Mouse (Mus musculus) limb, embryonic 13.5 days (tissue): ENCODE data around the gene Hmces. TPM values are rescaled to one million over a fixed set of nuclear protein-coding genes. Genes with fewer than 3 reads are reported as not detected.
"Not testable (repeated sequence)": the region's sequence is repeated elsewhere in the genome, so short reads cannot be mapped to it uniquely, and the experiment has no call there.

Source experiments
- ATAC-seq: fragments of 200-750 bp; cut with Nextera tagmentation; 2 replicates; pipeline ENCODE4 v1.8.0; 2017; ENCODE audit warnings: low read depth, moderate number of reproducible peaks, moderate TSS enrichment; ENCODE audit not compliant: low FRiP score
- H3K27ac ChIP-seq: fragments of 300-500 bp; sonication (generic); 2 replicates; pipeline ENCODE4 v1.5.1; 2015; ENCODE audit warnings: inconsistent platforms, mild to moderate bottlenecking, moderate library complexity
- H3K27me3 ChIP-seq: fragments of 300-500 bp; sonication (generic); 2 replicates; pipeline ENCODE4 v1.6.1; 2015; ENCODE audit warnings: mild to moderate bottlenecking, inconsistent platforms
- H3K36me3 ChIP-seq: fragments of 300-500 bp; sonication (generic); 2 replicates; pipeline ENCODE4 v1.6.1; 2015; ENCODE audit warnings: inconsistent platforms, mild to moderate bottlenecking, moderate library complexity
- H3K4me1 ChIP-seq: fragments of 300-500 bp; sonication (generic); 2 replicates; pipeline ENCODE4 v1.6.1; 2015; ENCODE audit warnings: inconsistent platforms
- H3K4me2 ChIP-seq: fragments of 300-500 bp; sonication (generic); replicated peaks from 2 replicates; pipeline ENCODE4 v1.6.1; 2015; ENCODE audit warnings: inconsistent platforms, mild to moderate bottlenecking, moderate library complexity
- H3K4me3 ChIP-seq: fragments of 300-500 bp; sonication (generic); 2 replicates; pipeline ENCODE4 v1.5.1; 2015; ENCODE audit warnings: moderate library complexity, mild to moderate bottlenecking, inconsistent platforms
- H3K9ac ChIP-seq: fragments of 300-500 bp; sonication (generic); 2 replicates; pipeline ENCODE4 v1.6.1; 2015; ENCODE audit warnings: mild to moderate bottlenecking, inconsistent platforms
- H3K9me3 ChIP-seq: fragments of 300-500 bp; sonication (generic); 2 replicates; pipeline ENCODE4 v1.6.1; 2016; ENCODE audit warnings: inconsistent platforms
- WGBS: fragments of 180-500 bp; shearing (Covaris S2); methylation state at CpG from one replicate; pipeline ENCODE4 v1.1.7; 2015; 5-methylcytosine and 5-hydroxymethylcytosine counted together
- polyA plus RNA-seq: library from polyadenylated mRNA; unstranded; fragments of >200 nt; fragmentation: Nextera tagmentation; extraction: Ambion mirVana; gene quantifications from 2 replicates; pipeline ENCODE4 v1.2.1, GENCODE M21; 2015

The Hmces gene
- polyA plus RNA-seq, 1 experiment from 2014 or later = 69.0 TPM

- H3K9me3 ChIP-seq = no peaks in the 10 kb centered on the region
- no peak overlapping the region for H3K4me3 ChIP-seq
- H3K4me2 ChIP-seq = no peak overlapping the region
- peaks cover 89% of the 10 kb centered on the region for H3K36me3 ChIP-seq
- no peaks in the 10 kb centered on the region for H3K4me1 ChIP-seq
- WGBS = 94% methylated on average over 4 of the region's 4 CpGs
- H3K27me3 ChIP-seq = no peaks in the 10 kb centered on the region
- no peak overlapping the region for H3K9ac ChIP-seq
- ATAC-seq = no peak
- no peak overlapping the region for H3K27ac ChIP-seq
These were observed 7.5 kb downstream of the Hmces start for GRCm38 (mm10) chr6:87921201-87921600.

- no peaks in the 10 kb centered on the region for H3K9me3 ChIP-seq
- no peaks in the 10 kb centered on the region for H3K4me1 ChIP-seq
- ATAC-seq = no peak
- no peak overlapping the region for H3K4me3 ChIP-seq
- H3K27me3 ChIP-seq = no peaks in the 10 kb centered on the region
- no peak overlapping the region for H3K4me2 ChIP-seq
- no peak overlapping the region for H3K9ac ChIP-seq
- no peak overlapping the region for H3K27ac ChIP-seq
- H3K36me3 ChIP-seq = peaks cover 79% of the 10 kb centered on the region
- WGBS = 90% methylated on average over 1 of the region's 1 CpGs
These were observed 9.9 kb downstream of the Hmces start for GRCm38 (mm10) chr6:87923624-87924023.

DNA sequence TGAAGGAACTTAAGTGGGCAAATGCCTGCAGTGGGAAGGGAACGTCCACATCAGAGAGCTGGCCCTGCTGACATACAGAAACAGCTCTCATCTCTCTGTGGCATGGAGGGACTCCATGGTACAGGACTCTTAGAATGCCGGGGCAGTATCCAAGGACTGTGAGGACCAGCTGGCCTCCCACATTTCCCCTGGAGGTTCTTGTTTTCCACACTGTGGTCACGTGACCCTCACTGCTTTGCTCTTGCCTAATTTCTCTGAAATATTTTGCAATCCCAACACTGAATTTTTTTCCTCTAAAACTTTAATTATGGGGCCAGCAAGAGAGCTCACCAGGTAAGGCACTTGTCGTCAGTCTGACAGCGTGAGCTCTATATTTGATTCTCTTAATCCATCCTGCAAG lies 21.3 kb downstream of the Hmces start:
- Histone ChIP-seq H3K4me1 (peaks cover 2% of the 10 kb centered on the region; the same call in 1 of the 2 replicates), H3K36me3 (peaks cover 67% of the 10 kb centered on the region)
- 82% methylated on average over 5 of the region's 5 CpGs for WGBS

GRCm38 (mm10) chr6:87937178-87937788 lies 23.5 kb downstream of the Hmces start:
- Histone ChIP-seq H3K9ac (no peak overlapping the region), H3K27ac (no peak overlapping the region), H3K27me3 (no peaks in the 10 kb centered on the region), H3K4me2 (no peak overlapping the region), H3K9me3 (no peaks in the 10 kb centered on the region), H3K36me3 (peaks cover 52% of the 10 kb centered on the region), H3K4me1 (peaks cover 2% of the 10 kb centered on the region; the same call in 1 of the 2 replicates), H3K4me3 (no peak overlapping the region)
- ATAC-seq = peak; percentile 92
- WGBS = 40% methylated on average over 19 of the region's 19 CpGs

More for the DNA sequence above, 21.3 kb downstream of the Hmces start:
- no peak overlapping the region for H3K9ac ChIP-seq
- no peak overlapping the region for H3K4me2 ChIP-seq
- H3K4me3 ChIP-seq = no peak overlapping the region
- ATAC-seq = no peak
- no peak overlapping the region for H3K27ac ChIP-seq
- no peaks in the 10 kb centered on the region for H3K9me3 ChIP-seq
- no peaks in the 10 kb centered on the region for H3K27me3 ChIP-seq

GRCm38 (mm10) chr6:87938941-87939340 lies 25.2 kb downstream of the Hmces start:
- no peak overlapping the region for H3K4me3 ChIP-seq
- ATAC-seq = no peak
- no peak overlapping the region for H3K9ac ChIP-seq
- peaks cover 36% of the 10 kb centered on the region for H3K36me3 ChIP-seq
- H3K9me3 ChIP-seq = no peaks in the 10 kb centered on the region
- H3K27ac ChIP-seq = no peak overlapping the region
- H3K4me1 ChIP-seq = peaks cover 2% of the 10 kb centered on the region; the same call in 1 of the 2 replicates
- WGBS = 90% methylated on average over 3 of the region's 3 CpGs
- no peaks in the 10 kb centered on the region for H3K27me3 ChIP-seq
- H3K4me2 ChIP-seq = no peak overlapping the region

- Histone ChIP-seq H3K27me3 (no peaks in the 10 kb centered on the region), H3K4me2 (no peak overlapping the region), H3K4me1 (peaks cover 2% of the 10 kb centered on the region; the same call in 1 of the 2 replicates), H3K9me3 (no peaks in the 10 kb centered on the region), H3K27ac (no peak overlapping the region), H3K4me3 (no peak overlapping the region), H3K9ac (no peak overlapping the region), H3K36me3 (0 out of 2 replicates have a peak, but pooled peaks cover 6% of the 10 kb centered on the region)
- no peak for ATAC-seq
- WGBS = 86% methylated on average over 7 of the region's 7 CpGs
These were observed 28.4 kb downstream of the Hmces start for GRCm38 (mm10) chr6:87942179-87942578.

- ATAC-seq, H3K4me2 ChIP-seq, H3K27me3 ChIP-seq, H3K4me1 ChIP-seq, H3K36me3 ChIP-seq, H3K27ac ChIP-seq, H3K4me3 ChIP-seq, H3K9ac ChIP-seq: not testable (repeated sequence)
- 62% methylated on average over 4 of the region's 4 CpGs for WGBS
- H3K9me3 ChIP-seq = peaks cover 13% of the 10 kb centered on the region
These were observed 48.7 kb downstream of the Hmces start for GRCm38 (mm10) chr6:87962457-87962856.

DNA sequence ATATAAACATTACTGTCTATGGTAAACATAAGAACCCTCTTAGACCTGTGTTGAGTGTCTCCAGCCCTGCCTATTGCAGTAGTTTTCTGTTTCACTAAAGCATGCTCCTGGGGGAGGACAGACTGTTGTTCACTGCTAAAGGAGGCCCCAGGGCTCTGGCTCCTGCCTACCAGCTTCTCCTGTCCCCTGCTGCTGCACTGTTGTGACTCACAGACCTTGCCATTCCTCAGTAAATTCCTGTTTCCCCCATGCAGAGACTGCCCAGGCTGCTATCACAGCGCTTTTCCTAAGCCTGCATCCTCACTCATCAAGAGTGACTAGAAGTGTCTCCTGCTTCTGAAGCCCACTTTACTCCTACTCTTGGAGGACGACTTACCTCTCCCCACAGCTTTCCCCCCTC lies 56.3 kb downstream of the Hmces start:
- 27% methylated on average over 2 of the region's 2 CpGs for WGBS

DNA sequence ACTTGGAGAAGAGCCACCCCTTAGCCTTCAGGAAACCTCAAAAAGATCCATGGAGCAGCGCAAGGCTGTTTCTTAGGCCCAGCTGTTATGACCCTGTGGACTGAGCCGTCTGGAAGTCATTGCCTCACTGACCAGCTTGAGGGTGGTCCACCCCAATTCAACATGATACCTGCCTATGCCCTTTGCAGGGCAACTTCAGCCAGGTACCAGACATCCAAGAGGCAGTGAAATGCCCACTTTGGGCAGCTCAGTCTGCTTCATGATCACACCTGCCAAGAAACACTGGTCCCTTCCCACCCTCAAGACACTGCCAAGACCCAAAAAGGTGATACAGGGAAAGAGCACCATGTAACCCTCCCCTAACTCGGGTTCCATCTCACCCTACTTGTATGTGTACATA lies 66.0 kb downstream of the Hmces start:
- H3K27me3 ChIP-seq = no peaks in the 10 kb centered on the region
- 58% methylated on average over 3 of the region's 3 CpGs for WGBS
- H3K9me3 ChIP-seq = no peaks in the 10 kb centered on the region
- H3K4me3 ChIP-seq = peak overlapping the region; percentile 98
- H3K27ac ChIP-seq = peak overlapping the region; percentile 11; the same call in 1 of the 2 replicates
- no peak overlapping the region for H3K9ac ChIP-seq
- H3K4me1 ChIP-seq = peaks cover 20% of the 10 kb centered on the region
- peaks cover 13% of the 10 kb centered on the region for H3K36me3 ChIP-seq
- H3K4me2 ChIP-seq = peak overlapping the region; percentile 80
- ATAC-seq = no peak

More for the DNA sequence above, 56.3 kb downstream of the Hmces start:
- no peak for ATAC-seq
- Histone ChIP-seq H3K36me3 (no peaks in the 10 kb centered on the region), H3K27me3 (no peaks in the 10 kb centered on the region), H3K9ac (no peak overlapping the region), H3K9me3 (no peaks in the 10 kb centered on the region), H3K4me1 (no peaks in the 10 kb centered on the region), H3K27ac (no peak overlapping the region), H3K4me2 (no peak overlapping the region), H3K4me3 (no peak overlapping the region)

DNA sequence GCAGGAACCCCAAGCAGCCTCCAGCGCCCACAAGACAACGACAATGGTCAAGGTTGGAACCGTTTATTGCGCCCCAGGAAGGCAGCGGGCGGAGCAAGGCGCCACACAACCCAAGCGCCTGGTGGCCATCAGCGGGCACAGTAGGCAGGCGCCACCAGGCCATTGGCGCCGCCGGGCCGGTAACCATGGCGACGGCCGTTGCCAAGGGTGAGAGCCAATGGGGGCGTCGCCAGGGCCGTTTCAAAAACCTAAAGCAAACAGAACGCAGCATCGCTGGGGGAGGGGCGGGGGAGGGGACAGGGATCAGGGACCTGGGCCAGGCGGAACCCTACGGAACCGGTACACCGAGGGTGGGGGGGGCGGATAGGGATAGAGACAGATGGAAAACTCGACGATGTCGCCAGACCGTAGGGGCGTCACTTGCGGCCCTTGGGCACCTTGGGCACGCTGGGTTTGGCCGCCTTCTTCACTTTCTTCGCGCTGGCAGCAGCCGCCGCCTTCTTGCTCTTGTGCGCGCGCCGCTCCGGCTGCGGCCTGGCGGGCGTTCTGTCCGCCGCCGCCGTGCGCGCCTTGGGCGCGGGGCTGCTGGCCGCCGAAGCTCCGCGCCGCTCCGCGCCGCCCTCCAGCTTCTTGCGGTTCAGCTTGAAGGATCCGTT lies 66.8 kb downstream of the Hmces start:
- Histone ChIP-seq H3K27ac (peak overlapping the region; percentile 94), H3K36me3 (peaks cover 18% of the 10 kb centered on the region), H3K4me2 (peak overlapping the region; percentile 80), H3K4me3 (peak overlapping the region; percentile 98), H3K27me3 (no peaks in the 10 kb centered on the region), H3K4me1 (peaks cover 20% of the 10 kb centered on the region), H3K9ac (peak overlapping the region; percentile 97), H3K9me3 (no peaks in the 10 kb centered on the region)
- ATAC-seq = peak; percentile 74
- WGBS = under 1% methylated on average over 65 of the region's 66 CpGs

DNA sequence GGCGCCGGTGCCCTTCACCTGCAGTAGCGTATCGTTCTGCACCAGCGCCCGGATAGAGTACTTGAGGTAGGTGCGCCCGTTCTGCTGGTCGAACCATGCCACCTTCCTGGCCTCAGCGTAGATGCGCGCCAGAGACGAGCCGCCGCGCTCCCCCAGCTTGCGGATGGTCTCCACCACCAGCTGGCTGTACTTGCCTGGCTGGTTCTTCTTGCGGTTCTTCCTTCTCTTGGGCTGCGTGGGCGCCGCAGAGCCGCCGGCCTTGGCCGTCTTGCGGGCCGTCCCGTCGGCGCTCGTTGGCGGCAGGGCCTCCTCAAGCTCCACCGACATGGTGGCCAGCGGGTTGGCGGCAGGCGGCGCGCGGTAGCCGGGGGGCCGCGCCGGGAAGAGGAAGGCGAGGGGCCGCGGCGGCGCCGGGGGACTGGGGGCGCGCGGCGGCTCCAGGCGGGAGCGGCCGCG lies 67.3 kb downstream of the Hmces start:
- Histone ChIP-seq H3K36me3 (peaks cover 22% of the 10 kb centered on the region), H3K27ac (peak overlapping the region; percentile 94), H3K4me3 (peak overlapping the region; percentile 98), H3K9me3 (no peaks in the 10 kb centered on the region), H3K9ac (peak overlapping the region; percentile 97), H3K4me2 (peak overlapping the region; percentile 80), H3K4me1 (peaks cover 20% of the 10 kb centered on the region), H3K27me3 (no peaks in the 10 kb centered on the region)
- 0% methylated on average over 33 of the region's 56 CpGs for WGBS
- peak; percentile 34 for ATAC-seq

DNA sequence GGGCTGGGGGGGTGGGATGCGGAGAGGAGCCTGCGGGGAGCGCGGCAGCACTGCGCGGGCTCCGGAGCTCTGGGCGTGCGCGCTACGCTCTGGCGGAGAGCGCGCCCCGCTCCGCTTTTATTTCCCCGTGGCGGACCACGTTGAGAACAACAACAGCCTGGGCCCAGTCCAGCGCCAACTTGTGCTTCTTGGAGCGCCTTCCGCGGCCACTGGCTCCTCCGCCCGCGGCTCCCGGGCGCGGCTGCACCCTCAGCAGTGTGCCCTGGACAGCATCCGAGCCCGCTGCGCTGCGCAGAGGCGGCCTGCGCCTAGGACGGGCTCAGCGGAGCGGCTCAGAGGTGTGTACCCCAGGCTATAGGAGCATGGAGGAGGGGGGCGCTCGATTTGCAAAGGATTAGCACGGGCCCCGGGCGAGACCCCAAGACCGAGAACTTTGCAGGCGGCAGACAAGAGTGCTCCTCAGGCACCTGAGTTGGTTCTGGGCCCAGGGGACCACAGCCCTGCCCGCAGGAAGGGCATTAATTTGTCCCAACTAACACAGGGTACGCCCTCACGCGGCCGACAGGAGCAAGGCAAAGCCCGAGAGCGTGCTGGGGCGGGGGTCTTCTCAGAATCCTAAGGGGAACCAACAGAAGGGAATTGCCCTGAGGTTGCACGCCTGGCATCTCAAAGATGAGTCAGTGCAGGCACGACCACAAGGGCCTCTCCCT lies 68.0 kb downstream of the Hmces start, which contains the start of gene H1fx:
H1fx (minus strand) TSS at position 91 of the 710 bp plus-strand sequence.
- Histone ChIP-seq H3K27me3 (no peaks in the 10 kb centered on the region), H3K9me3 (no peaks in the 10 kb centered on the region), H3K4me1 (peaks cover 20% of the 10 kb centered on the region), H3K27ac (peak within 1 kb of the TSS; percentile 94), H3K4me2 (peak within 1 kb of the TSS; percentile 80), H3K9ac (peak within 1 kb of the TSS; percentile 97), H3K36me3 (peaks cover 27% of the 10 kb centered on the region), H3K4me3 (peak within 1 kb of the TSS; percentile 98)
- peak; percentile 87 for ATAC-seq
- under 1% methylated on average over 55 of the region's 55 CpGs for WGBS
